Mouse (Mus musculus) liver, postnatal 0 days (tissue): Measurements from ENCODE around the gene Mfn1.

Experiments used
- CTCF ChIP-seq: sonication (generic); IDR thresholded peaks from 2 replicates; pipeline ENCODE4 v1.5.1; 2016; ENCODE audit warnings: antibody characterized with exemption, low read depth
- EP300 ChIP-seq: IDR thresholded peaks from 2 replicates; pipeline ENCODE4 v1.6.1; 2016; ENCODE audit warnings: antibody characterized with exemption, low read depth, mild to moderate bottlenecking

DNA sequence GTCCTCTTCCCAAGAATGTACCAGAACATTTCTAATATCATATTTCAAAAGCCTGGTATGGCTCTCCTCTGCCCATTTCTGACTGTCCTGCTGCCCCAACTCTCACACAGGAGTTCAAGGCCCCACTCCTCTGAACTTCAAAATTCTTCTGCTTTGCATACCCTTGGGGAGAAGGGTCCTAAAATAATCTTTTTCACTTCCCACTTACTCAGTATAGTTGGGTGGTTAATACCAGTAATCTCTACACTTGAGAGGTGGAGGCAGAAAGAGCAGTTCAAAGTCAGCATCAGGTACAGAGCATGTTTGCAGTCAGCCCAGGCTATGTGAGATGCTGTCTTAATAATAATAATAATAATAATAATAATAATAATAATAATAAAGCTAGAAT lies 38.3 kb upstream of the Mfn1 start:
- no peak for TF ChIP-seq CTCF
- TF ChIP-seq EP300, result no peak
